Mouse (Mus musculus) cerebellum, adult 9-10 months (tissue): ENCODE measurements around the gene H13.

Source experiments
- DNase-seq: peaks from one replicate; pipeline ENCODE4 v3.0.0; 2022

The H13 gene

GRCm38 (mm10) chr2:152736748-152737147 lies 67.5 kb downstream of the H13 start:
- peak; percentile 41 for DNase-seq

DNA sequence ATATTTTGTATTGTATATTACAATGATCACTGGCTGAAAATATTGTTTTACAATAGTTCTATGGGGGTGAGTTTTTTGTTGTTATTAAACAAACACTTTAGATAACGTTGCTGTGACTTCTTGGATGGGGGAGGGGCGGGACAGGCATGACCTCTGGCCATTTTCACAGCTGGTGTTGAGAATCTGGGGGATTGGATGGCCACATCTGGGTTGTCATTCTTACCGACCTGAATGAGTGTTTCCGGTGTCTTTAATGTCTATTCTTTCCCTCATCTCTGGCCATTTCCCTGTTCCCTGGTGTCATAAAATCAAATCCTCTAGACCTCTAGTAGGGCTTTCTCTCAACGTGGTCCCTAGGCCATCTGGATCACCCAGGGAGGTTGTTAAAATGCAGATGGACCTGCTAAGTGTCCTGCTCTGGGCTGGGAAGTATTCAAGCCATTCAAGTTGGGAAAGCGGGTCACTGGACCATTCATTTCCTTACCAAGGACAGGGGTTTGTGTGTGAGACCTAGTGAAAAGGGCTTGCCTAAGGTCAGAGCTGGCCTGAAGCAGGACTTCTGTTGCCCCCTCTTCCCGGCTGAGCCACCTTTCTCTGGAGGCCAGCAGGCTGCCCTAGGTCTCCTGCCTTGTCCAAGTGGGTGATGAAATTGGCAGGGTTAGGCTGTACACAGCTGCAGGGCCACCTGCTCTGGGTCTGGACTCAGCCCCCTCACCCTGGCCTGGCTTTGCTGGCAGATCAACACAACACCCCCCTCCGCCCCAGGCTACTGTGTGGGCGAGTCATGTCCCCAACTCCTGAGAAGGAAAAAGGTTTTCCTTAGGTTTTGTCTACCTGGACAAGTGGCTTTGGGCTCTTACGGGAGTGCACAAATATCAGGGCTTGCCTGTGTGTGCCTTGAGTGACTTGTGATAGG lies 68.3 kb downstream of the H13 start:
- peak; percentile 27 for DNase-seq

GRCm38 (mm10) chr2:152738341-152738740 lies 69.1 kb downstream of the H13 start:
- no peak for DNase-seq

GRCm38 (mm10) chr2:152739031-152739841 lies 70.0 kb downstream of the H13 start:
- no peak for DNase-seq

- no peak for DNase-seq
Measured at GRCm38 (mm10) chr2:152739842-152740260, 70.6 kb downstream of the H13 start.

- no peak for DNase-seq
Measured at GRCm38 (mm10) chr2:152740490-152740889, 71.2 kb downstream of the H13 start.

- DNase-seq = no peak
Measured at GRCm38 (mm10) chr2:152741153-152742041, 72.1 kb downstream of the H13 start.

DNA sequence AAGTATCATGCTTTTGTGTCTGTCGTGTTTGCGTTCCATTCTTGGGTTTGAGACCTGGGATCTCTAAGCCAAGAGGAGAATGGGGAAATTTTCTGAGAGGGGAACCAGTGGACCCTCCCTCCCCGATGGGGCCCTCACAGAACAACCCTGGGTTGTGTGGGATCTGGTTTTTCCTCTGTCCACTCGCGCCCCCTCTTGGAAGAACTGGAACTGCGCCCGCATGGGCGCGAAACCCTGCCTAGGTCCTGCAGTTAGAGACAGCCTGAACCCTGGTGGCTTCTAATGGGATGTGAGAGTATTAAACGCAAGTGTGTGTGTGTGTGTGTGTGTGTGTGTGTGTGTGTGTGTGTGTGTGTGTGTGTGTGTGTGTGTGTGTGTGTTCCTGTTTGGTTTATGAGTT lies 73.2 kb downstream of the H13 start:
- DNase-seq = no peak

DNA sequence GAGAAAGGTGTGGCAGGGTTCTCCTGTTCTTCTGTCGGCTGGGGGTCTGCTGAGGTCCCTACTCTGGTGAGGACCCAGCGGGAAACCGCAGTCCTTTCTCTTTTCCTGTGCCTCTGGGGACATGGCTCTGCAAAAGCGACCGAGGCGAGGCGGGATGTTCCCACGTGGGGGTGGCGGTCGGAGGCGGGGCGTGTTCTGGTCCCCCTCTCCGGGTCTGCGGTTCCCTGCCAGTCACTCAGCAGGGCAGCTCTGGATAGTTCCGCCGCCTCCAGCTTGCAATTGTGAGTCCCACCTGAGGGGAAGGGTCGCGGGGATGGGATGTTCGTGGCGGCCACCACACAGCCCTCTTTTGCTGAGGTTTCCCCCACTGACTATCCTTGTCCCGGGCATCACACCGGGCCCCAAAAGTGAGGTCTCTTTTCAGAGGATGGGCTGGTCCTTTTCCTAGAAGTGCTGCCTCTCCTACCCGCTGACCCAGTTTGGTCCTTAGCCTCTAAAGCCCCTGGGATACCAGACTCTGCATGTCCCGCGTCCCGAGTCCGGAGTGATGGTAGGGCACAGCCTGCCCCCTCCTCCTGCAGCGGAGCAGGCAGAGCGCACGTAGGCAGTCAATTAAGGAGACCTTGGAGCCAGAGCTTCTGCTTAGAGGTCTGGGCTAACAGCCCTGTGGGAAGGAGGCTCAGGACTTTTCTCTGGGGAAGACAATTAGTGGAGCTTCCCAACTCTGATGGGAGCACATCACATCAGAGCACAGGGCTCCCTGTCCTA lies 84.9 kb downstream of the H13 start, which contains the start of gene Cox4i2:
Cox4i2 (plus strand) TSS at position 230 of the 768 bp plus-strand sequence.
- no peak for DNase-seq

- DNase-seq = no peak
Measured at GRCm38 (mm10) chr2:152756474-152757393, 87.5 kb downstream of the H13 start.

GRCm38 (mm10) chr2:152757478-152757877 lies 88.2 kb downstream of the H13 start:
- peak; percentile 81 for DNase-seq
